Mouse (Mus musculus): ENCODE measurements at regions not wholly inside any gene's neighbourhood (a gene's known extent, or its start where the extent isn't known, plus 50 kb on each side); places are given as distances from the start of the nearest gene placed in this dataset.

- Histone ChIP-seq H3K27ac (ENCODE audit: insufficient read depth, low read length) (no peak overlapping the region), H3K4me3 (ENCODE audit: extremely low read depth, insufficient read depth, insufficient read length) (no peak overlapping the region), H3K36me3 (ENCODE audit: control insufficient read depth, insufficient read depth, low read length) (no peaks in the 10 kb centered on the region), H3K4me1 (ENCODE audit: control insufficient read depth, insufficient read depth, insufficient read length) (no peaks in the 10 kb centered on the region), H3K27me3 (ENCODE audit: control insufficient read depth, insufficient read depth, low read length) (no peaks in the 10 kb centered on the region)
- no peak for DNase-seq (ENCODE audit: low read depth in 1 of 2, low spot score in 2 of 2)
- TF ChIP-seq POLR2A (IDR thresholded peaks at IDR 0.05; ENCODE audit: low read depth, low read length) (no peak), CTCF (IDR thresholded peaks at IDR 0.05; ENCODE audit: extremely low read depth, insufficient read depth, insufficient read length, insufficient replicate concordance) (no peak)
- 83% methylated on average over 4 of the region's 4 CpGs for WGBS
Measured at GRCm38 (mm10) chr5:101211974-101212373, 366.5 kb downstream of the Gpat3 start.

GRCm38 (mm10) chr5:101208150-101208549 lies 362.6 kb downstream of the Gpat3 start:
- Histone ChIP-seq H3K27me3 (ENCODE audit: control insufficient read depth, insufficient read depth, low read length) (no peaks in the 10 kb centered on the region), H3K36me3 (ENCODE audit: control insufficient read depth, insufficient read depth, low read length) (no peaks in the 10 kb centered on the region), H3K27ac (ENCODE audit: insufficient read depth, low read length) (no peak overlapping the region), H3K4me3 (ENCODE audit: extremely low read depth, insufficient read depth, insufficient read length) (no peak overlapping the region), H3K4me1 (ENCODE audit: control insufficient read depth, insufficient read depth, insufficient read length) (no peaks in the 10 kb centered on the region)
- peak; percentile 27 to 62 for DNase-seq (ENCODE audit: low read depth in 1 of 2, low spot score in 2 of 2)
- TF ChIP-seq POLR2A (IDR thresholded peaks at IDR 0.05; ENCODE audit: low read depth, low read length), result no peak
- no peak for TF ChIP-seq CTCF (IDR thresholded peaks at IDR 0.05; ENCODE audit: extremely low read depth, insufficient read depth, insufficient read length, insufficient replicate concordance)
- 42% methylated on average over 5 of the region's 5 CpGs for WGBS

- Histone ChIP-seq H3K4me1 (ENCODE audit: control insufficient read depth, insufficient read depth, insufficient read length) (no peaks in the 10 kb centered on the region; the same call in 1 of the 2 replicates), H3K27me3 (ENCODE audit: control insufficient read depth, insufficient read depth, low read length) (no peaks in the 10 kb centered on the region), H3K36me3 (ENCODE audit: control insufficient read depth, insufficient read depth, low read length) (no peaks in the 10 kb centered on the region), H3K4me3 (ENCODE audit: extremely low read depth, insufficient read depth, insufficient read length) (no peak overlapping the region), H3K27ac (ENCODE audit: insufficient read depth, low read length) (no peak overlapping the region)
- TF ChIP-seq CTCF (IDR thresholded peaks at IDR 0.05; ENCODE audit: extremely low read depth, insufficient read depth, insufficient read length, insufficient replicate concordance) (no peak), POLR2A (IDR thresholded peaks at IDR 0.05; ENCODE audit: low read depth, low read length) (no peak)
- no peak for DNase-seq (ENCODE audit: low read depth in 1 of 2, low spot score in 2 of 2)
- WGBS, result 71% methylated on average over 4 of the region's 4 CpGs
Measured at GRCm38 (mm10) chr5:101195501-101195900, 350.0 kb downstream of the Gpat3 start.

GRCm38 (mm10) chr5:101190976-101191375 lies 345.5 kb downstream of the Gpat3 start:
- no peaks in the 10 kb centered on the region for H3K27me3 ChIP-seq (ENCODE audit: control insufficient read depth, insufficient read depth, low read length)
- no peak for TF ChIP-seq POLR2A (IDR thresholded peaks at IDR 0.05; ENCODE audit: low read depth, low read length)
- TF ChIP-seq CTCF (IDR thresholded peaks at IDR 0.05; ENCODE audit: extremely low read depth, insufficient read depth, insufficient read length, insufficient replicate concordance), result no peak
- H3K27ac ChIP-seq (ENCODE audit: insufficient read depth, low read length), result no peak overlapping the region
- no peaks in the 10 kb centered on the region for H3K4me1 ChIP-seq (ENCODE audit: control insufficient read depth, insufficient read depth, insufficient read length)
- WGBS, result 81% methylated on average over 2 of the region's 2 CpGs
- H3K4me3 ChIP-seq (ENCODE audit: extremely low read depth, insufficient read depth, insufficient read length), result no peak overlapping the region
- H3K36me3 ChIP-seq (ENCODE audit: control insufficient read depth, insufficient read depth, low read length), result no peaks in the 10 kb centered on the region
- DNase-seq (ENCODE audit: low read depth in 1 of 2, low spot score in 2 of 2), result no peak

GRCm38 (mm10) chr5:101173183-101173582 lies 327.7 kb downstream of the Gpat3 start:
- 89% methylated on average over 9 of the region's 9 CpGs for WGBS
- no peak for DNase-seq (ENCODE audit: low read depth in 1 of 2, low spot score in 2 of 2)
- no peak for TF ChIP-seq POLR2A (IDR thresholded peaks at IDR 0.05; ENCODE audit: low read depth, low read length)
- TF ChIP-seq CTCF (IDR thresholded peaks at IDR 0.05; ENCODE audit: extremely low read depth, insufficient read depth, insufficient read length, insufficient replicate concordance), result no peak
- Histone ChIP-seq H3K4me1 (ENCODE audit: control insufficient read depth, insufficient read depth, insufficient read length) (no peaks in the 10 kb centered on the region), H3K36me3 (ENCODE audit: control insufficient read depth, insufficient read depth, low read length) (no peaks in the 10 kb centered on the region), H3K27me3 (ENCODE audit: control insufficient read depth, insufficient read depth, low read length) (no peaks in the 10 kb centered on the region), H3K4me3 (ENCODE audit: extremely low read depth, insufficient read depth, insufficient read length) (no peak overlapping the region), H3K27ac (ENCODE audit: insufficient read depth, low read length) (no peak overlapping the region)

- Histone ChIP-seq H3K36me3 (ENCODE audit: control insufficient read depth, insufficient read depth, low read length) (no peaks in the 10 kb centered on the region), H3K4me3 (ENCODE audit: extremely low read depth, insufficient read depth, insufficient read length) (no peak overlapping the region), H3K4me1 (ENCODE audit: control insufficient read depth, insufficient read depth, insufficient read length) (no peaks in the 10 kb centered on the region), H3K27me3 (ENCODE audit: control insufficient read depth, insufficient read depth, low read length) (no peaks in the 10 kb centered on the region), H3K27ac (ENCODE audit: insufficient read depth, low read length) (no peak overlapping the region)
- no peak for DNase-seq (ENCODE audit: low read depth in 1 of 2, low spot score in 2 of 2)
- WGBS, result 87% methylated on average over 10 of the region's 10 CpGs
- TF ChIP-seq CTCF (IDR thresholded peaks at IDR 0.05; ENCODE audit: extremely low read depth, insufficient read depth, insufficient read length, insufficient replicate concordance) (no peak), POLR2A (IDR thresholded peaks at IDR 0.05; ENCODE audit: low read depth, low read length) (no peak)
Measured at GRCm38 (mm10) chr5:101172782-101173181, 327.3 kb downstream of the Gpat3 start.

- H3K27ac ChIP-seq (ENCODE audit: insufficient read depth, low read length), result no peak overlapping the region
- TF ChIP-seq POLR2A (IDR thresholded peaks at IDR 0.05; ENCODE audit: low read depth, low read length), result no peak
- no peak for TF ChIP-seq CTCF (IDR thresholded peaks at IDR 0.05; ENCODE audit: extremely low read depth, insufficient read depth, insufficient read length, insufficient replicate concordance)
- WGBS, result 68% methylated on average over 2 of the region's 2 CpGs
- H3K36me3 ChIP-seq (ENCODE audit: control insufficient read depth, insufficient read depth, low read length), result no peaks in the 10 kb centered on the region
- no peak for DNase-seq (ENCODE audit: low read depth in 1 of 2, low spot score in 2 of 2)
- no peak overlapping the region for H3K4me3 ChIP-seq (ENCODE audit: extremely low read depth, insufficient read depth, insufficient read length)
- no peaks in the 10 kb centered on the region for H3K4me1 ChIP-seq (ENCODE audit: control insufficient read depth, insufficient read depth, insufficient read length)
- H3K27me3 ChIP-seq (ENCODE audit: control insufficient read depth, insufficient read depth, low read length), result no peaks in the 10 kb centered on the region
Measured at GRCm38 (mm10) chr5:101169074-101169473, 323.6 kb downstream of the Gpat3 start.

All from spleen, adult 2 months (tissue).